Mouse (Mus musculus): ENCODE results near the gene Plcg1. TPM values are rescaled to one million over a fixed set of nuclear protein-coding genes. Genes with fewer than 3 reads are reported as not detected.

The Plcg1 gene
- polyA plus RNA-seq, 1 experiment from 2014 or later: 60.3 TPM

DNA sequence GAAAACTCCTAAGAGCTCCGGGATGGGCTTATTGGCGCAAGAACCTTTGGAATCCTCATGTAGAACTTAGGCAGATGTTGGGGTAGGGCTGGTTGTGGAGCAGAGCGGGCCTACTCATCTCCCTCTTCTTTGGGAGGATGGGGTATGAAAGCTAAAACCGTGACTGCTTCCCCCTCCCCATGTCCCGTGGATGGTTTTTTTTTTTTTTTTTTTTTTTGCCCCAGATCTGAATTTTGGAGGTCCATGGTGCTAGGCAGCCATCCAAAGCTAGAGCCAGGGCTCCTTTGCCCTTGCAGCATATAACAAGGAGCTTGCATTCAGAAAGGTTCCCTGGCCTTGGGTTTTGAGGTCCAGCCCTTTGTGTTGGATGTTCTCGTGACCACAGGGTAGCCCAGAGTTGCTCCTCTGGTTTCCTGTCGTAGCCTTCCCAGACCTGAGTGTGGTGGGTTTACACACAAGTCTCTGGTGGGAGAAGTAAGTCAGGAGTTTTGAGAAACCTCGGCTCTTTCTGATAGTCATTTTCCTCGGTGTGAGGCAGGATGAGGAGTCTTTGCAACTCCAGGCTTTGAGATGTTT, 1.4 kb downstream of the Plcg1 start:
- Histone ChIP-seq H3K4me2 (replicated peaks; ENCODE audit: low read depth, low read length) (peak overlapping the region; percentile 91), H3K27me3 (ENCODE audit: control insufficient read depth, insufficient read depth, low read length) (no peaks in the 10 kb centered on the region), H3K27ac (ENCODE audit: low read depth, low read length) (peak overlapping the region; percentile 91; the same call in 1 of the 2 replicates), H3K36me3 (ENCODE audit: control insufficient read depth, insufficient read depth, low read length) (peaks cover 28% of the 10 kb centered on the region), H3K9ac (ENCODE audit: low read depth, low read length) (peak overlapping the region; percentile 93), H3K9me3 (ENCODE audit: control insufficient read depth, low read length) (no peaks in the 10 kb centered on the region), H3K4me3 (ENCODE audit: low read length) (peak overlapping the region; percentile 72), H3K4me1 (ENCODE audit: control insufficient read depth, insufficient read depth, low read length) (peaks cover 35% of the 10 kb centered on the region)
- 20% methylated on average over 9 of the region's 9 CpGs for WGBS
- no peak for ATAC-seq (ENCODE audit: low FRiP score, low TSS enrichment)

GRCm38 (mm10) chr2:160733131-160733531, 2.0 kb downstream of the Plcg1 start:
- H3K27me3 ChIP-seq (ENCODE audit: control insufficient read depth, insufficient read depth, low read length): no peaks in the 10 kb centered on the region
- peak overlapping the region; percentile 93 for H3K9ac ChIP-seq (ENCODE audit: low read depth, low read length)
- H3K4me1 ChIP-seq (ENCODE audit: control insufficient read depth, insufficient read depth, low read length): peaks cover 35% of the 10 kb centered on the region
- 30% methylated on average over 7 of the region's 7 CpGs for WGBS
- H3K4me2 ChIP-seq (replicated peaks; ENCODE audit: low read depth, low read length): peak overlapping the region; percentile 91
- H3K4me3 ChIP-seq (ENCODE audit: low read length): peak overlapping the region; percentile 72
- no peak for ATAC-seq (ENCODE audit: low FRiP score, low TSS enrichment)
- peaks cover 32% of the 10 kb centered on the region for H3K36me3 ChIP-seq (ENCODE audit: control insufficient read depth, insufficient read depth, low read length)
- no peaks in the 10 kb centered on the region for H3K9me3 ChIP-seq (ENCODE audit: control insufficient read depth, low read length)
- H3K27ac ChIP-seq (ENCODE audit: low read depth, low read length): no peak overlapping the region

- Histone ChIP-seq H3K4me2 (replicated peaks; ENCODE audit: low read depth, low read length) (peak overlapping the region; percentile 91; the same call in 1 of the 2 replicates), H3K27me3 (ENCODE audit: control insufficient read depth, insufficient read depth, low read length) (no peaks in the 10 kb centered on the region), H3K9me3 (ENCODE audit: control insufficient read depth, low read length) (no peaks in the 10 kb centered on the region), H3K4me1 (ENCODE audit: control insufficient read depth, insufficient read depth, low read length) (peaks cover 35% of the 10 kb centered on the region), H3K27ac (ENCODE audit: low read depth, low read length) (no peak overlapping the region), H3K36me3 (ENCODE audit: control insufficient read depth, insufficient read depth, low read length) (peaks cover 32% of the 10 kb centered on the region), H3K9ac (ENCODE audit: low read depth, low read length) (peak overlapping the region; percentile 15; the same call in 1 of the 2 replicates), H3K4me3 (ENCODE audit: low read length) (no peak overlapping the region)
- WGBS: 63% methylated on average over 3 of the region's 3 CpGs
- ATAC-seq (ENCODE audit: low FRiP score, low TSS enrichment): no peak
Observed at GRCm38 (mm10) chr2:160734331-160734730, 3.2 kb downstream of the Plcg1 start.

- H3K4me1 ChIP-seq (ENCODE audit: control insufficient read depth, insufficient read depth, low read length): peaks cover 41% of the 10 kb centered on the region
- 78% methylated on average over 5 of the region's 5 CpGs for WGBS
Observed at GRCm38 (mm10) chr2:160735706-160736310, 4.7 kb downstream of the Plcg1 start.

DNA sequence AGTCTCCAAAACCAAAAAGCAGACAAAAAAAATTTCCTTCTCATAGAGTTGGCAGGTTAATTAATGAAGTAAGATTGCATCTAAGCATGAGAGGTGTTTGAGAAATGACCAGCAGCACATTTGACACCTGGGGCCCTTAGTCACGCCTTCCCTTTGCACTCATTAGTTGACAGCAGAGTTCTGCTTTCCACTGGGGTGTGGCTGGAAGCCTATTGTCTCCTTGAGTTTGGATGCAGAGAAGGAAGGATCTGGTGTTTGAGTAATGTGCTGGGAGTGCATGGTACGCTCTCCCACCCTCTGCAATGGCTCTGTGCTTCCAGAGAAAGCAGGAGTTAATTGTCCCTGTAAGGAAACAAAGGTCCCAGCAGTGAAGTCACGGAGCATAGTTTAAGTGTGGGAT, 5.4 kb downstream of the Plcg1 start:
- no peak for ATAC-seq (ENCODE audit: low FRiP score, low TSS enrichment)
- WGBS: 87% methylated on average over 3 of the region's 3 CpGs
- peaks cover 35% of the 10 kb centered on the region for H3K36me3 ChIP-seq (ENCODE audit: control insufficient read depth, insufficient read depth, low read length)

More at GRCm38 (mm10) chr2:160735706-160736310, 4.7 kb downstream of the Plcg1 start:
- Histone ChIP-seq H3K9me3 (ENCODE audit: control insufficient read depth, low read length) (no peaks in the 10 kb centered on the region), H3K4me2 (replicated peaks; ENCODE audit: low read depth, low read length) (no peak overlapping the region), H3K36me3 (ENCODE audit: control insufficient read depth, insufficient read depth, low read length) (peaks cover 32% of the 10 kb centered on the region), H3K27ac (ENCODE audit: low read depth, low read length) (no peak overlapping the region), H3K4me3 (ENCODE audit: low read length) (no peak overlapping the region), H3K27me3 (ENCODE audit: control insufficient read depth, insufficient read depth, low read length) (no peaks in the 10 kb centered on the region), H3K9ac (ENCODE audit: low read depth, low read length) (no peak overlapping the region)
- no peak for ATAC-seq (ENCODE audit: low FRiP score, low TSS enrichment)

GRCm38 (mm10) chr2:160738354-160738753, 7.3 kb downstream of the Plcg1 start:
- no peak overlapping the region for H3K4me2 ChIP-seq (replicated peaks; ENCODE audit: low read depth, low read length)
- H3K27me3 ChIP-seq (ENCODE audit: control insufficient read depth, insufficient read depth, low read length): no peaks in the 10 kb centered on the region
- no peak overlapping the region for H3K4me3 ChIP-seq (ENCODE audit: low read length)
- peaks cover 31% of the 10 kb centered on the region for H3K4me1 ChIP-seq (ENCODE audit: control insufficient read depth, insufficient read depth, low read length)
- 50% methylated on average over 5 of the region's 5 CpGs for WGBS
- no peaks in the 10 kb centered on the region for H3K9me3 ChIP-seq (ENCODE audit: control insufficient read depth, low read length)
- ATAC-seq (ENCODE audit: low FRiP score, low TSS enrichment): no peak
- no peak overlapping the region for H3K9ac ChIP-seq (ENCODE audit: low read depth, low read length)
- H3K27ac ChIP-seq (ENCODE audit: low read depth, low read length): no peak overlapping the region
- H3K36me3 ChIP-seq (ENCODE audit: control insufficient read depth, insufficient read depth, low read length): peaks cover 35% of the 10 kb centered on the region

More for the DNA sequence above, 5.4 kb downstream of the Plcg1 start:
- Histone ChIP-seq H3K9ac (ENCODE audit: low read depth, low read length) (no peak overlapping the region), H3K27ac (ENCODE audit: low read depth, low read length) (no peak overlapping the region), H3K4me3 (ENCODE audit: low read length) (no peak overlapping the region), H3K27me3 (ENCODE audit: control insufficient read depth, insufficient read depth, low read length) (no peaks in the 10 kb centered on the region), H3K4me1 (ENCODE audit: control insufficient read depth, insufficient read depth, low read length) (peaks cover 41% of the 10 kb centered on the region), H3K4me2 (replicated peaks; ENCODE audit: low read depth, low read length) (no peak overlapping the region), H3K9me3 (ENCODE audit: control insufficient read depth, low read length) (no peaks in the 10 kb centered on the region)

DNA sequence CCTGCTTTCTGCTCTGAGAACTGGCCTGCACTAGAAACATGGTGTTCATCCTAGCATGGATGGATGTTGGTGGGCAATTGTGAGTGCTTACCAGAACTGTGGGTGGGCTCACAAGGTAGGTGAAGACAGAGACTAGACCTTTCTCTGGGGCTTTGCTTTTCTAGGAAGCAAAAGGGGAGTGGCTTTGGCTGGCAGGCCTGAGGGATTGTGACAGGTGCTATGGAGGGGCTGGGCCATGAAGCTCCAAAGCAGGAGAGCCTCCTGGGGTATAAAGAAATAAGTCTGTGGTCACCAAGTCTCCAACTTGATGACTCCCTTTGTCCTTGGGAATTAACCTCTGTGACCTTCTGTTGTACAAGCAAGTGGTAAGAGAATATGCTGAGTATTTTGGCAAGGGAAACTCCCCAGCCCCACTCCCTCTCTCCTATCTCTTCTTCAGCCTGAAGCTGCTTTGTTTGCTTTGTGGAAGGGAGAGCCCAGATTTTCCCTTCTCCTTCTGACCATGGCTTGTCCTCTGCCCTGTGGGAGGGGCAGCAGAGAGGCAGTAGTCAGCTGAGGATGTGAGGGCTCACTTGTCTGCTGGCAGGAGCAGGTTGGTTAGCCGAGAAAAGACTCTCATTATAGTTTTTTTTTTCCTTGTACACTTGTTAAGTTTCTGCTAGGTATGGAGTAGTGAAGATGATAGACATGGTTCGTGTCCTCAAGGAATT, 8.7 kb downstream of the Plcg1 start:
- no peak overlapping the region for H3K4me2 ChIP-seq (replicated peaks; ENCODE audit: low read depth, low read length)
- no peak overlapping the region for H3K9ac ChIP-seq (ENCODE audit: low read depth, low read length)
- no peaks in the 10 kb centered on the region for H3K27me3 ChIP-seq (ENCODE audit: control insufficient read depth, insufficient read depth, low read length)
- no peaks in the 10 kb centered on the region for H3K9me3 ChIP-seq (ENCODE audit: control insufficient read depth, low read length)
- no peak for ATAC-seq (ENCODE audit: low FRiP score, low TSS enrichment)
- peak overlapping the region; percentile 31; the same call in 1 of the 2 replicates for H3K27ac ChIP-seq (ENCODE audit: low read depth, low read length)
- H3K36me3 ChIP-seq (ENCODE audit: control insufficient read depth, insufficient read depth, low read length): peaks cover 29% of the 10 kb centered on the region
- WGBS: 55% methylated on average over 2 of the region's 2 CpGs
- H3K4me3 ChIP-seq (ENCODE audit: low read length): no peak overlapping the region
- H3K4me1 ChIP-seq (ENCODE audit: control insufficient read depth, insufficient read depth, low read length): peaks cover 17% of the 10 kb centered on the region

GRCm38 (mm10) chr2:160740521-160741156, 9.5 kb downstream of the Plcg1 start:
- no peaks in the 10 kb centered on the region for H3K27me3 ChIP-seq (ENCODE audit: control insufficient read depth, insufficient read depth, low read length)
- WGBS: 80% methylated on average over 11 of the region's 11 CpGs
- peaks cover 10% of the 10 kb centered on the region for H3K4me1 ChIP-seq (ENCODE audit: control insufficient read depth, insufficient read depth, low read length)
- peaks cover 24% of the 10 kb centered on the region for H3K36me3 ChIP-seq (ENCODE audit: control insufficient read depth, insufficient read depth, low read length)
- peak overlapping the region; percentile 67; the same call in 1 of the 2 replicates for H3K27ac ChIP-seq (ENCODE audit: low read depth, low read length)
- no peaks in the 10 kb centered on the region for H3K9me3 ChIP-seq (ENCODE audit: control insufficient read depth, low read length)
- no peak overlapping the region for H3K9ac ChIP-seq (ENCODE audit: low read depth, low read length)
- ATAC-seq (ENCODE audit: low FRiP score, low TSS enrichment): no peak
- no peak overlapping the region for H3K4me3 ChIP-seq (ENCODE audit: low read length)
- H3K4me2 ChIP-seq (replicated peaks; ENCODE audit: low read depth, low read length): no peak overlapping the region

All from kidney, embryonic 14.5 days (tissue).